Mouse (Mus musculus): ENCODE measurements around the gene Kalrn.

- no peak for TF ChIP-seq CTCF (IDR thresholded peaks at IDR 0.05; ENCODE audit: extremely low read depth, insufficient read length, insufficient replicate concordance, low read depth, low read length)
- TF ChIP-seq POLR2A (IDR thresholded peaks at IDR 0.05; ENCODE audit: low read depth, low read length) = no peak
Observed at GRCm38 (mm10) chr16:34278249-34278790, 295.0 kb downstream of the Kalrn start.
